Mouse (Mus musculus) forebrain, embryonic 14.5 days (tissue): ENCODE results near the gene Ano3. TPM values are rescaled to one million over a fixed set of nuclear protein-coding genes. Genes with fewer than 3 reads are reported as not detected.

Source experiments
- ATAC-seq: fragments of 200-750 bp; cut with Nextera tagmentation; 2 replicates; pipeline ENCODE4 v1.8.0; 2017; ENCODE audit warnings: mild to moderate bottlenecking, moderate library complexity
- DNase-seq: peaks from one replicate; pipeline ENCODE4 v3.0.0-alpha.2; 2015; ENCODE audit warnings: low spot score
- H3K27ac ChIP-seq: fragments of 300-500 bp; sonication (generic); 2 replicates; pipeline ENCODE4 v1.5.1; 2014; ENCODE audit warnings: low read depth, mild to moderate bottlenecking, control low read depth, low read length, moderate library complexity
- H3K27me3 ChIP-seq: fragments of 300-500 bp; sonication (generic); replicated peaks from 2 replicates; pipeline ENCODE4 v1.6.1; 2014; ENCODE audit warnings: low read length, control low read depth, mixed read lengths; ENCODE audit not compliant: control insufficient read depth, insufficient read depth
- H3K36me3 ChIP-seq: fragments of 300-500 bp; sonication (generic); 2 replicates; pipeline ENCODE4 v1.6.1; 2014; ENCODE audit warnings: low read length, control low read depth; ENCODE audit not compliant: control insufficient read depth, insufficient read depth
- H3K4me1 ChIP-seq: fragments of 300-500 bp; sonication (generic); 2 replicates; pipeline ENCODE4 v1.6.1; 2014; ENCODE audit warnings: antibody characterized with exemption, low read length, control low read depth; ENCODE audit not compliant: control insufficient read depth, insufficient read depth
- H3K4me2 ChIP-seq: fragments of 300-500 bp; sonication (generic); 2 replicates; pipeline ENCODE4 v1.6.1; 2014; ENCODE audit warnings: mild to moderate bottlenecking, control low read depth, low read length
- H3K4me3 ChIP-seq: fragments of 300-500 bp; sonication (generic); 2 replicates; pipeline ENCODE4 v1.5.1; 2014; ENCODE audit warnings: low read depth, low read length, control low read depth
- H3K9ac ChIP-seq: fragments of 300-500 bp; sonication (generic); 2 replicates; pipeline ENCODE4 v1.6.1; 2014; ENCODE audit warnings: mild to moderate bottlenecking, low read length, control low read depth, moderate library complexity
- H3K9me3 ChIP-seq: fragments of 300-500 bp; sonication (generic); replicated peaks from 2 replicates; pipeline ENCODE4 v1.6.1; 2016; ENCODE audit warnings: low read length, control low read depth, mixed read lengths; ENCODE audit not compliant: control insufficient read depth
- whole genome bisulfite sequencing: fragments of 180-500 bp; shearing (Covaris S2); extraction: QIAGEN DNeasy Blood & Tissue Kit; methylation state at CpG from one replicate; pipeline ENCODE4 v1.1.7; 2014; 5-methylcytosine and 5-hydroxymethylcytosine counted together
- polyA plus RNA-seq: library from polyadenylated mRNA; unstranded; fragments of >200 nt; fragmentation: Nextera tagmentation; extraction: Ambion mirVana; gene quantifications from 2 replicates; pipeline ENCODE4 v1.2.1, GENCODE M21; 2014

Gene Ano3
- polyA plus RNA-seq, 1 experiment from 2014 or later: 0.48 TPM

- Histone ChIP-seq H3K27ac (no peak overlapping the region), H3K4me2 (no peak overlapping the region), H3K9me3 (no peaks in the 10 kb centered on the region), H3K36me3 (no peaks in the 10 kb centered on the region), H3K4me1 (no peaks in the 10 kb centered on the region), H3K27me3 (no peaks in the 10 kb centered on the region), H3K9ac (no peak overlapping the region), H3K4me3 (no peak overlapping the region)
- 73% methylated on average over 3 of the region's 3 CpGs for WGBS
- ATAC-seq (no peak), DNase-seq (no peak)
Observed at GRCm38 (mm10) chr2:110865584-110865983, 85.1 kb downstream of the Ano3 start.

GRCm38 (mm10) chr2:110863376-110863775, 87.3 kb downstream of the Ano3 start:
- ATAC-seq (no peak), DNase-seq (no peak)
- H3K9ac ChIP-seq: no peak overlapping the region
- H3K4me2 ChIP-seq: no peak overlapping the region
- no peaks in the 10 kb centered on the region for H3K36me3 ChIP-seq
- no peaks in the 10 kb centered on the region for H3K9me3 ChIP-seq
- H3K4me3 ChIP-seq: no peak overlapping the region
- no peak overlapping the region for H3K27ac ChIP-seq
- WGBS: 94% methylated on average over 4 of the region's 4 CpGs
- no peaks in the 10 kb centered on the region for H3K27me3 ChIP-seq
- no peaks in the 10 kb centered on the region for H3K4me1 ChIP-seq

GRCm38 (mm10) chr2:110839559-110840243, 111.0 kb downstream of the Ano3 start:
- no peak overlapping the region for H3K27ac ChIP-seq
- H3K36me3 ChIP-seq: no peaks in the 10 kb centered on the region
- WGBS: 41% methylated on average over 7 of the region's 7 CpGs
- no peaks in the 10 kb centered on the region for H3K9me3 ChIP-seq
- peak; percentile 29 for DNase-seq
- H3K4me3 ChIP-seq: no peak overlapping the region
- H3K4me1 ChIP-seq: no peaks in the 10 kb centered on the region
- H3K4me2 ChIP-seq: no peak overlapping the region
- no peaks in the 10 kb centered on the region for H3K27me3 ChIP-seq
- no peak overlapping the region for H3K9ac ChIP-seq
- peak; percentile 44; the same call in 1 of the 2 replicates for ATAC-seq

- 0 out of 2 replicates have a peak, but pooled peaks have one; percentile 32 for ATAC-seq
- Histone ChIP-seq H3K9ac (no peak overlapping the region), H3K4me2 (no peak overlapping the region), H3K27me3 (no peaks in the 10 kb centered on the region), H3K9me3 (no peaks in the 10 kb centered on the region), H3K4me3 (no peak overlapping the region), H3K4me1 (no peaks in the 10 kb centered on the region), H3K36me3 (no peaks in the 10 kb centered on the region), H3K27ac (no peak overlapping the region)
- peak; percentile 32 for DNase-seq
Observed at GRCm38 (mm10) chr2:110816189-110816588, 134.5 kb downstream of the Ano3 start.

- 86% methylated on average over 1 of the region's 1 CpGs for WGBS
- ATAC-seq: no peak
- Histone ChIP-seq H3K9me3 (no peaks in the 10 kb centered on the region), H3K4me3 (no peak overlapping the region), H3K27ac (no peak overlapping the region), H3K4me1 (no peaks in the 10 kb centered on the region), H3K9ac (no peak overlapping the region), H3K4me2 (no peak overlapping the region), H3K36me3 (no peaks in the 10 kb centered on the region), H3K27me3 (no peaks in the 10 kb centered on the region)
- no peak for DNase-seq
Observed at GRCm38 (mm10) chr2:110814964-110815363, 135.8 kb downstream of the Ano3 start.

- Histone ChIP-seq H3K36me3 (no peaks in the 10 kb centered on the region), H3K4me1 (no peaks in the 10 kb centered on the region), H3K9ac (no peak overlapping the region), H3K9me3 (no peaks in the 10 kb centered on the region), H3K4me2 (no peak overlapping the region), H3K27ac (no peak overlapping the region), H3K4me3 (no peak overlapping the region), H3K27me3 (no peaks in the 10 kb centered on the region)
- 89% methylated on average over 5 of the region's 5 CpGs for WGBS
- ATAC-seq (no peak), DNase-seq (no peak)
Observed at GRCm38 (mm10) chr2:110806302-110807093, 144.2 kb downstream of the Ano3 start.

- H3K9ac ChIP-seq: no peak overlapping the region
- no peaks in the 10 kb centered on the region for H3K36me3 ChIP-seq
- H3K4me2 ChIP-seq: no peak overlapping the region
- ATAC-seq: no peak
- DNase-seq: no peak
- H3K4me3 ChIP-seq: no peak overlapping the region
- H3K9me3 ChIP-seq: no peaks in the 10 kb centered on the region
- no peak overlapping the region for H3K27ac ChIP-seq
- no peaks in the 10 kb centered on the region for H3K4me1 ChIP-seq
- 75% methylated on average over 1 of the region's 1 CpGs for WGBS
- no peaks in the 10 kb centered on the region for H3K27me3 ChIP-seq
Observed at GRCm38 (mm10) chr2:110795928-110796327, 154.8 kb downstream of the Ano3 start.

- Histone ChIP-seq H3K36me3 (no peaks in the 10 kb centered on the region), H3K4me3 (no peak overlapping the region), H3K27ac (no peak overlapping the region), H3K4me1 (no peaks in the 10 kb centered on the region), H3K4me2 (no peak overlapping the region), H3K27me3 (no peaks in the 10 kb centered on the region), H3K9ac (no peak overlapping the region), H3K9me3 (no peaks in the 10 kb centered on the region)
- WGBS: 71% methylated on average over 3 of the region's 3 CpGs
- DNase-seq: no peak
- no peak for ATAC-seq
Observed at GRCm38 (mm10) chr2:110795433-110795832, 155.3 kb downstream of the Ano3 start.

- no peaks in the 10 kb centered on the region for H3K36me3 ChIP-seq
Observed at GRCm38 (mm10) chr2:110787396-110787795, 163.3 kb downstream of the Ano3 start.

More at GRCm38 (mm10) chr2:110787396-110787795, 163.3 kb downstream of the Ano3 start:
- H3K27me3 ChIP-seq: no peaks in the 10 kb centered on the region
- no peak overlapping the region for H3K4me3 ChIP-seq
- no peak for ATAC-seq
- H3K4me2 ChIP-seq: no peak overlapping the region
- H3K27ac ChIP-seq: no peak overlapping the region
- WGBS: 76% methylated on average over 3 of the region's 3 CpGs
- no peak overlapping the region for H3K9ac ChIP-seq
- DNase-seq: peak; percentile 5
- no peaks in the 10 kb centered on the region for H3K4me1 ChIP-seq
- H3K9me3 ChIP-seq: no peaks in the 10 kb centered on the region
